Mouse (Mus musculus): ENCODE measurements around the gene Tufm. TPM values are rescaled to one million over a fixed set of nuclear protein-coding genes. Genes with fewer than 3 reads are reported as not detected.
"Not testable (repeated sequence)": the region's sequence is repeated elsewhere in the genome, so short reads cannot be mapped to it uniquely, and the experiment has no call there.

Gene Tufm
- polyA plus RNA-seq, 1 experiment from 2014 or later, result 137 TPM

DNA sequence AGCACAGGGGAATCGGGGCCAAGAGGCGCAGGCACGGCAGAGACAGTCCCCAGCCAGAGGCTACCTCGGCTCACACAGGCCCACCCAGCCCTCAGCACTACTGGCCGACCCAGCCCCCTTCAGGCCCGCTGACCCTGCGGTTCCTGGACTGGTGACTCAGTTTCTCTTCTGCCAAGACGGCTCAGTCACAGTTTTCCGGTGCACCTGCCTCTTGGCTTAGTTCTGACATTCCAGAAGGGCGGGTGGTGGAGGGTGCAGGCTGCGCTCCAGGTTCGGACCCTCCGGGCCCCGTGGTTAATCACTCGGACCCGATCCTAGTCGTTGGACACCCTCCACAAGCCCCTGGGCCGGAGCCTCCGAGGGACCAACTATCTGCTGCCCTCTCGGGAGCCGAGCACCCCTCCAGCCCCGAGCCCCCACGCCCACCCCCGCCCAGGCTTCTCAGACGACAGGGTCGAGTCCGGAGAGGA lies 12.6 kb upstream of the Tufm start:
- WGBS, result 2% methylated on average over 27 of the region's 27 CpGs
- peak overlapping the region; percentile 92 for H3K27ac ChIP-seq
- peaks cover 19% of the 10 kb centered on the region for H3K4me1 ChIP-seq (replicated peaks)
- ATAC-seq (ENCODE audit: insufficient number of reproducible peaks, insufficient read depth, low FRiP score, low TSS enrichment, low read depth), result peak; percentile 24; the same call in 1 of the 2 replicates
- no peaks in the 10 kb centered on the region for H3K27me3 ChIP-seq
- peak overlapping the region; percentile 91 for H3K4me3 ChIP-seq (replicated peaks)
- H3K9ac ChIP-seq (replicated peaks), result peak overlapping the region; percentile 96
- H3K9me3 ChIP-seq, result no peaks in the 10 kb centered on the region
- peaks cover 36% of the 10 kb centered on the region for H3K36me3 ChIP-seq
- peak overlapping the region; percentile 93 for H3K4me2 ChIP-seq

DNA sequence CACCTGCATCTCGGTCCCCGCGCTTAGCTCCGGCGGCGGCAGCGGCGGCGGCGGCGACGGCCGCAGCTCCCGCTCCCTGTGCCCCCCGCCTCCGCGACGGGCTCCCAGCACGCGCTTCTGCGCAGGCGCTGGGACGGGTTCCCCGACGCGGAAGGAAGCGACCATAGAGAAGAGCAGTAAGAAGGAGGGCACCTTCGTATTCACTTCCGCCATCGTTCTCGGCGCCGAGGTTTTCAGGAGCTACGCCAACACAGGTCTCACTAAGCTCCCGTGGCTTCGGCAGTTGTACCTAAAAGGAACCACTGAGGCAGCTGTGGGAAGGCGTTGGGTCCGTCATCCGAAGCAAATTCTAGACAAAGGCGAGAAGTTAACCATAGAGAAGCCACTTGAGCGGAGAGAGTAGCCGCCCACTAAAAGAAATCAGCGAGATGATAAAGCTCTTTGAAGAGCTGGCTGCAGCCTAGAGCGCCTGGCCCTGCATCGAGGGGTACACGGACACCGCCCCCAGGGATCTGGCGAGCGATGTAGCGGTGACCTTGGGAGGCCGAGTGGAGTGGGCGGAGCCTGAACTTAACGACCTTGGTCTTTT lies 12.1 kb upstream of the Tufm start, which contains the start of gene Sh2b1:
TSS of gene Sh2b1 (minus strand) at position 432 of the 589 bp plus-strand sequence.
- Histone ChIP-seq H3K27ac (peak within 1 kb of the TSS; percentile 92), H3K4me3 (replicated peaks) (peak within 1 kb of the TSS; percentile 91), H3K4me2 (peak within 1 kb of the TSS; percentile 93), H3K27me3 (no peaks in the 10 kb centered on the region), H3K9me3 (no peaks in the 10 kb centered on the region), H3K4me1 (replicated peaks) (peaks cover 19% of the 10 kb centered on the region), H3K9ac (replicated peaks) (peak within 1 kb of the TSS; percentile 96), H3K36me3 (peaks cover 30% of the 10 kb centered on the region)
- peak; percentile 91 for ATAC-seq (ENCODE audit: insufficient number of reproducible peaks, insufficient read depth, low FRiP score, low TSS enrichment, low read depth)
- under 1% methylated on average over 53 of the region's 53 CpGs for WGBS

DNA sequence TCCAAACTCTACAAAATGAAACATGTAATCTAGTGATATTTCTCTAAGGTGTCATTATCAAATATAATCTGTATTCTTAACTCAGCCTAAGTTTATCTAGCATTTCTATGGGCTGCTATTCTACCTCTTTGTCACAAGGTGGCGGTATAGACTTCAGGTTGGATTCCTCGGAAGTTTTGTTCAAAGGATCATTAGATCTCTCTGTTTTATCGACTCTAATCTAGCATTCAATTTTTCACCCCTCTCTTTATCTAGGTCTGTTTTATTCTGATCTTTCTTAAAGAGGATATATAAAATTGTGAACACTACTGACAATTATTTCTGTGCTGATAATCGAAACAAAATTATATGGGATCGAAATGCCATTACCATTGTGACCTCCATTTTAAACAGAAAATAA lies 5.5 kb upstream of the Tufm start:
- Histone ChIP-seq H3K4me3 (replicated peaks) (no peak overlapping the region), H3K27ac (no peak overlapping the region), H3K36me3 (no peaks in the 10 kb centered on the region), H3K9me3 (peaks cover 6% of the 10 kb centered on the region; the same call in 1 of the 2 replicates), H3K27me3 (no peaks in the 10 kb centered on the region), H3K4me2 (no peak overlapping the region), H3K9ac (replicated peaks) (no peak overlapping the region), H3K4me1 (replicated peaks) (0 out of 2 replicates have a peak, but pooled peaks cover 9% of the 10 kb centered on the region)
- WGBS, result 22% methylated on average over 5 of the region's 5 CpGs
- no peak for ATAC-seq (ENCODE audit: insufficient number of reproducible peaks, insufficient read depth, low FRiP score, low TSS enrichment, low read depth)

DNA sequence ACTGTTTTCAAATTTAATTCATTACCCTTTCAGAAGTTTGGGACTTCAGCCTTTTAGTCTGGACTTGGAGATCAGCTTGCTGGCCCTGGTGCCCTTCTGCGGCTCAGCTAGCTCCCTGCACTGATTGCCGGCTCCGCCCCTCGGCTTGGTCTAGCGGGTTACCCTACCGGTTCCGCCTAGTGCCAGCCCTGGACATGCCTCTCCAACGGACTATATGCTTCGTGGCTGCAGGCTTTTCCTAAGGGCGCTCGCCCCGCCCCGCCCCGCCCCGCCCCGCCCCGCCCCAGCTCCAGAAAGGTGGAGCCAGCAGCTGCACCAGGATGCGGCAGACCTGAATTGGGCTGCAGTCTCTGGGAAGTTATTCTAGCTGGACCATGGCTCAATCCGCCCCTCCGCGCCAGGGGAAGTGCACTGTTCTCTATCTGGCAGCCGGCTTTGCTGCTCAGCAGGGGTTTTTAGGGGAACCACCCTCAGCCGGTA lies 4.7 kb upstream of the Tufm start:
- H3K27ac ChIP-seq, result peak overlapping the region; percentile 76
- WGBS, result 0% methylated on average over 23 of the region's 23 CpGs
- H3K9ac ChIP-seq (replicated peaks), result peak overlapping the region; percentile 55
- 0 out of 2 replicates have a peak, but pooled peaks cover 9% of the 10 kb centered on the region for H3K4me1 ChIP-seq (replicated peaks)
- H3K4me3 ChIP-seq (replicated peaks), result peak overlapping the region; percentile 33
- H3K9me3 ChIP-seq, result peaks cover 6% of the 10 kb centered on the region; the same call in 1 of the 2 replicates
- peak overlapping the region; percentile 62 for H3K4me2 ChIP-seq
- no peaks in the 10 kb centered on the region for H3K36me3 ChIP-seq
- no peaks in the 10 kb centered on the region for H3K27me3 ChIP-seq
- peak; percentile 57 for ATAC-seq (ENCODE audit: insufficient number of reproducible peaks, insufficient read depth, low FRiP score, low TSS enrichment, low read depth)

DNA sequence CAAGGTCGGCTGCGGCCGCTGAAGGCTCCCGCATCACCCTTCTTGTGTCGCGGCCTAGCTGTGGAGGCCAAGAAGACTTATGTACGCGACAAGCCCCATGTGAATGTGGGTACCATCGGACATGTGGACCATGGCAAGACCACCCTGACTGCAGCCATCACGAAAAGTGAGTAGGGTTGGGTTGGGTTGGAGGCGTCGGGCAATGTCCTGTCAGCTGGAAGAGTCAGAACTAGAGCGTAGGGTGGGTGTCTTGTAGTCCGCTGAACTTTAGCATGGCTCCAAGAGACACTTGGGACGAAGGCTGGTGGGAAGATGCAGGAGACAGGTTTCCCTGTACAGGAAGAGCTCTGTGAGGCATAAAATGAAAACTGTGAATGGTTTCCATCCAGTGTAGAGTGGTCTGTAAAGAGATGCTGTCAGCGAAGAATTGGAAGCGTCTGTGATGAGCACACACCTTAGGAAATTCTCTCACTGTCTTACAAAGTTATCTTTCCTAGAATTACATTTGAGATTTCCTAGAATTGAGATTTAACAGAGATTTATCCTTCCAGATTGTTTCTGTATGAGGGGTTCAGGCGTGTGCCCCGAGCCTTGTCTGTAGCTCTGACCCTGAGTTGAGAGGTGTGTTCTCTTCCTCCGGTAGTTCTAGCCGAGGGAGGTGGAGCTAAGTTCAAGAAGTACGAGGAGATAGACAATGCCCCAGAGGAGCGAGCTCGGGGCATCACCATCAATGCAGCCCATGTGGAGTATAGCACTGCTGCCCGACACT lies 640 bp downstream of the Tufm start:
- peak overlapping the region; percentile 70 for H3K4me3 ChIP-seq (replicated peaks)
- H3K4me1 ChIP-seq (replicated peaks), result peaks cover 10% of the 10 kb centered on the region
- H3K9me3 ChIP-seq; ATAC-seq (ENCODE audit: insufficient number of reproducible peaks, insufficient read depth, low FRiP score, low TSS enrichment, low read depth); H3K27me3 ChIP-seq: not testable (repeated sequence)
- H3K4me2 ChIP-seq, result peak overlapping the region; percentile 90
- WGBS, result 17% methylated on average over 25 of the region's 25 CpGs
- 0 out of 2 replicates have a peak overlapping the region, but pooled peaks have one; percentile 50 for H3K27ac ChIP-seq
- H3K9ac ChIP-seq (replicated peaks), result peak overlapping the region; percentile 68
- peaks cover 42% of the 10 kb centered on the region for H3K36me3 ChIP-seq

DNA sequence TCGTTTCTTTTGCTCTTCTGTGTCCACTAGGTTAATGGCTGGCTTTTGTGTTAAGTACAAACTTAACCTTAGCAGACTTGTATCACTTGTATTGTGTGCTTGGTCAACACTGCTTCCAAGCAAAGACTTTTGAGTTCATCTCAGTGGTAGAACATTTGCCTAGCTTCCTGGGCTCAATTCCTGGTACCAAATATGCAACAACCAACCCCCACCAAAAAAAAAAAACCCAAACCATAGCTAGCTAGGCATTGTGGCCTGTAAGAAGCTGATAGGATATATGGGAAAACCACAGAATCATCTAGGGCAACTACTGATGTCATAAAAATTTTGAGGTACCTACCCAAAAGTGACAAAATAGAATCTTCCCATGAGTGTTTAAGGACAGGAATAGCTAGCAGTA lies 3.8 kb downstream of the Tufm start:
- peaks cover 74% of the 10 kb centered on the region for H3K36me3 ChIP-seq
- no peaks in the 10 kb centered on the region for H3K9me3 ChIP-seq
- no peak overlapping the region for H3K9ac ChIP-seq (replicated peaks)
- peaks cover 7% of the 10 kb centered on the region for H3K4me1 ChIP-seq (replicated peaks)
- H3K27me3 ChIP-seq, result no peaks in the 10 kb centered on the region
- WGBS, result 84% methylated on average over 1 of the region's 1 CpGs
- no peak overlapping the region for H3K4me3 ChIP-seq (replicated peaks)
- no peak overlapping the region for H3K27ac ChIP-seq
- H3K4me2 ChIP-seq, result no peak overlapping the region
- no peak for ATAC-seq (ENCODE audit: insufficient number of reproducible peaks, insufficient read depth, low FRiP score, low TSS enrichment, low read depth)

DNA sequence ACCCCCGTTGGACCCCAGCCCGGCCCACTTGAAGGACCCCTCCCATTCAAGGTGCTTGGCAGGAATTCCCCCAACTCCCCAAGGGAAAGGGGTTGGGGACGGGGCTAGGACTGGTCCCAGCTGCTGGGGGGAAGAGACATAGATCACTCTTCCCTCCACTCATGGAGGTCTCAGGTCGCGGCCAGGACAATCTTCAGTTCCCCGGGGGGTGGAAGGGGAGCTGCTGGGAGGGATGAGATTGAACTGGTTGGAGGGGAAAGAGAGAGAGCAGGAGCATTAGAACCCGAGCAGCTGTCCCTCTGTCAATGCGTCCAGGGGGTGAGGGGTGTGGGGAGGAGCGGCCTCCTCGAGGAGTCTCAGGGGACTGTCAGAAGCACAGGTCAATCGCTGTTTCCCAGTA lies 4.8 kb downstream of the Tufm start:
- H3K4me3 ChIP-seq (replicated peaks), result no peak overlapping the region
- no peaks in the 10 kb centered on the region for H3K9me3 ChIP-seq
- no peak overlapping the region for H3K4me2 ChIP-seq
- H3K36me3 ChIP-seq, result peaks cover 83% of the 10 kb centered on the region
- peaks cover 7% of the 10 kb centered on the region for H3K4me1 ChIP-seq (replicated peaks)
- no peaks in the 10 kb centered on the region for H3K27me3 ChIP-seq
- WGBS, result 56% methylated on average over 11 of the region's 11 CpGs
- H3K27ac ChIP-seq, result peak overlapping the region; percentile 23; the same call in 1 of the 2 replicates
- no peak overlapping the region; the same call in 1 of the 2 replicates for H3K9ac ChIP-seq (replicated peaks)
- no peak for ATAC-seq (ENCODE audit: insufficient number of reproducible peaks, insufficient read depth, low FRiP score, low TSS enrichment, low read depth)

DNA sequence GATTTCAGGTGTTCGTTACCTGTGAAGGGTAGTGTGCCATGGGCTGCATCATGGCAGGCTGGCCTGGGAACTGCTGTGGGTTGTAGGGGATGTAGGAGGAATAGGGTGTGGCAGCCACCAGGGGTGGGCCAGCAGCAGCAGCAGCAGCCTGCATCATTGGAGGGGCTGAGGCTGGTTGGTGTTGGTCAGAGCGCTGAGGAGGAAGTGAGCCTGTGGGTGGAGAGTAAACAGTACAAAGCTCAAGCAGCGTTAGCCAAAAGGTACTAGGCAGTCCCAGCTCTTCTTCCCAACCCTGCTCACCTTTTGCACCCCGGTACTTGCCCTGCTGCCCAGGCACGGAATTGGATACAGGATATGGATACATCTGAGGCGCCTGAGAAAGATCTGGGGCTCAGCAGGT lies 7.0 kb downstream of the Tufm start:
- no peaks in the 10 kb centered on the region for H3K9me3 ChIP-seq
- no peak overlapping the region for H3K4me2 ChIP-seq
- no peaks in the 10 kb centered on the region for H3K27me3 ChIP-seq
- no peak overlapping the region for H3K27ac ChIP-seq
- H3K4me3 ChIP-seq (replicated peaks), result no peak overlapping the region
- ATAC-seq (ENCODE audit: insufficient number of reproducible peaks, insufficient read depth, low FRiP score, low TSS enrichment, low read depth), result no peak
- WGBS, result 93% methylated on average over 6 of the region's 6 CpGs
- no peaks in the 10 kb centered on the region for H3K4me1 ChIP-seq (replicated peaks)
- H3K9ac ChIP-seq (replicated peaks), result no peak overlapping the region
- peaks cover 97% of the 10 kb centered on the region for H3K36me3 ChIP-seq

DNA sequence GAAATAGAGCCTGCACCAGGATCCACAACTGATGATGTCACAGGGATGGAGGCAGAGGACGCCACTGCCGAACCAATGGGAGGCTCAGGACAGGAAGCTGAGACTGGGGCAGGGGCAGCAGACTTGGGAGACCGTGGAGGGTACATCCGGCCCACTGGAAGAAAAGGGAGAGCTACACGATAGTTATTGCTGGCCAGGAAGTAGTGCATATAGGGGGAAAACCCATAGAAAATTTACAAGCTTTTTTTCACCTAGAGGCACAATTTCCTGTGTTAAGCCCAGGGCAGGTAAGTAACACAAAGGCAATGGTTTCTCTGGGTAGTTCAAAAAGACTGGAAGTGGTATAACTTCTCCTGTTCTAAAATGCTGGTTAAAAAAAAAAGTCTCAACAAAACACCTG lies 9.3 kb downstream of the Tufm start:
- no peaks in the 10 kb centered on the region for H3K9me3 ChIP-seq
- 88% methylated on average over 5 of the region's 5 CpGs for WGBS
- H3K36me3 ChIP-seq, result peaks cover 97% of the 10 kb centered on the region
- H3K4me3 ChIP-seq (replicated peaks), result no peak overlapping the region
- H3K27me3 ChIP-seq, result no peaks in the 10 kb centered on the region
- no peak for ATAC-seq (ENCODE audit: insufficient number of reproducible peaks, insufficient read depth, low FRiP score, low TSS enrichment, low read depth)
- no peak overlapping the region for H3K9ac ChIP-seq (replicated peaks)
- H3K4me2 ChIP-seq, result no peak overlapping the region
- H3K27ac ChIP-seq, result no peak overlapping the region
- H3K4me1 ChIP-seq (replicated peaks), result peaks cover 6% of the 10 kb centered on the region

DNA sequence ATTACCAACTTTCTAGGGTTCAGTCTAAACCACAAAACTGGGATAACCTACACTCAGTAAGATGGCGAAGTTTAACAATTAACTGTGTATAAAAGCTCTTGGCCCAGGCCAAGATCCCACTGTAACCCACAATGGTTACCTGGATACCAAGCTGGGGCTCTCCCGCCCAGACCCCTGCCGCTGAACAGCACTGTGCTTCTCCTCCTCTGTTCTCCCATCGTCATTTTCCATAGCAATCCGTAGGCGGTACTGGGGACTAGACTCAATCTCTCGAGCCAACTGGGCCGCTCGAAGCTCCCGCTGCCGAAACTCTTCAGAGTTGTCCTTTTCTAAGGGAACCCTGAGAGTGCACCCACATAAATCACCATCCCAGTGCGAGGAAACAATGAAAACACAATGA lies 10.8 kb downstream of the Tufm start:
- Histone ChIP-seq H3K4me3 (replicated peaks) (no peak overlapping the region), H3K9me3 (no peaks in the 10 kb centered on the region), H3K9ac (replicated peaks) (no peak overlapping the region), H3K27me3 (no peaks in the 10 kb centered on the region), H3K36me3 (peaks cover 84% of the 10 kb centered on the region), H3K4me2 (no peak overlapping the region), H3K4me1 (replicated peaks) (peaks cover 6% of the 10 kb centered on the region), H3K27ac (no peak overlapping the region)
- WGBS, result 96% methylated on average over 12 of the region's 12 CpGs
- no peak for ATAC-seq (ENCODE audit: insufficient number of reproducible peaks, insufficient read depth, low FRiP score, low TSS enrichment, low read depth)

DNA sequence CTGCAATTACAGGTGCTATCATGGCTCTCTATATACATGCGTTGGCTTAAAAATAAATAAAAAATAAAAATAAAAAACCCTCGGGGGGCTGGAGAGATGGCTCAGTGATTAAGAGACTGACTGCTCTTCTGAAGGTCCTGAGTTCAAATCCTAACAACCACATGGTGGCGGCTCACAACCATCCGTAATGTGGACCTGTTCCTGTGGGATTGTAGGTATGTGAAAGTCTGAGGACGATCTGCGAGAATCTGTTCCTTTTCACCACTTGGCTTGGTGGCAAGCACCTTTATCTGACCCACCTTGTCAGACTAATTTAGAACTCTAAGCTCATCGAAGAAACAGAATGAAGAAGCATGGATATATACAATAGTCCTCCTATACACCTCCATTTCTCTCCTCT lies 12.3 kb downstream of the Tufm start:
- H3K4me1 ChIP-seq (replicated peaks), result peaks cover 8% of the 10 kb centered on the region
- no peaks in the 10 kb centered on the region for H3K27me3 ChIP-seq
- WGBS, result 94% methylated on average over 7 of the region's 7 CpGs
- no peak overlapping the region for H3K9ac ChIP-seq (replicated peaks)
- no peak overlapping the region for H3K4me2 ChIP-seq
- no peak overlapping the region for H3K27ac ChIP-seq
- ATAC-seq (ENCODE audit: insufficient number of reproducible peaks, insufficient read depth, low FRiP score, low TSS enrichment, low read depth), result no peak
- no peaks in the 10 kb centered on the region for H3K9me3 ChIP-seq
- peaks cover 69% of the 10 kb centered on the region for H3K36me3 ChIP-seq
- H3K4me3 ChIP-seq (replicated peaks), result no peak overlapping the region
